Mouse (Mus musculus): ENCODE data around the gene Bag1. TPM values are rescaled to one million over a fixed set of nuclear protein-coding genes. Genes with fewer than 3 reads are reported as not detected.
"Not testable (repeated sequence)": the region's sequence is repeated elsewhere in the genome, so short reads cannot be mapped to it uniquely, and the experiment has no call there.

The Bag1 gene
- polyA plus RNA-seq, 1 experiment from 2014 or later: 190 TPM

- DNase-seq (ENCODE audit: low spot score): no peak
Observed at GRCm38 (mm10) chr4:40936175-40936839, 11.8 kb downstream of the Bag1 start.

- DNase-seq (ENCODE audit: low spot score): not testable (repeated sequence)
Observed at GRCm38 (mm10) chr4:40934369-40934768, 13.7 kb downstream of the Bag1 start.

GRCm38 (mm10) chr4:40933694-40934093 lies 14.4 kb downstream of the Bag1 start:
- no peak for DNase-seq (ENCODE audit: low spot score)

DNA sequence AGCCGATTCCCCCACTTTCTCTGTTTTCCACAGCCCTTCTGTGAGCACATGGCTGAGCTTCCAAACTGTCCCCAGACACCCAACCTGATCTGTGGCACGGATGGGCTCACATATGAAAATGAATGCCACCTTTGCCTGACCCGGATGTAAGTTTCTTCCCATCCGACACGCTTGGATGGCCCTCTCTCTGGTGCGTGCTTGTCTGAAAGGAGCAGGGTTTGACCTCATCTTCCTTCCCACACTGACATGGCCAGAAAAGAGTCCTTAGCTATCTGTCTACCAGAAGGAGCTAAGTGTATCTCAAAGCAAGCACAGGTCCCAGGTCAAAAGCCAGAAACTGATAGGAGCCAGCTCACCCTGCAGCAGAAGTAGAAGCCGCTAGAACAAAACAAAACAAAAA lies 19.0 kb downstream of the Bag1 start:
- no peak for DNase-seq (ENCODE audit: low spot score)

DNA sequence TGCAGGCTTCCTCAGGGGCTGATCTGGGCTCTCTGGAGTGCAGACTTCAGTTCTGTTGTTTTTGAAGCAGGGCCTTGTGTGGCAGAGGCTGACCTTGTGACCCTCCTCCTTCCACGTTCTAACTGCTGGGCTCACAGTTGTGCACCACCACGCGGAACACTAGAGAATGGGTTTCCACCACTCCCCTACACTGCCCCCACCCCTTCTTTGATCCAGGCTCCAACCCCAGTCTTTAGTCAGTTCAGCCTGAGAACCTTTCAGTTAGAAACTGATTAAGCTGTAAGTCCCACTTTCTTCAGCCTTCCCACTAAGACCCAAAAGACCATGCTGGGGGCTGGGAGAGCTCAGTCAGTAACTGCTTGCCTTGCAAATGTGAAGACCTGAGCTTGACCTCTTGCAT lies 22.5 kb downstream of the Bag1 start:
- no peak for DNase-seq (ENCODE audit: low spot score)

DNA sequence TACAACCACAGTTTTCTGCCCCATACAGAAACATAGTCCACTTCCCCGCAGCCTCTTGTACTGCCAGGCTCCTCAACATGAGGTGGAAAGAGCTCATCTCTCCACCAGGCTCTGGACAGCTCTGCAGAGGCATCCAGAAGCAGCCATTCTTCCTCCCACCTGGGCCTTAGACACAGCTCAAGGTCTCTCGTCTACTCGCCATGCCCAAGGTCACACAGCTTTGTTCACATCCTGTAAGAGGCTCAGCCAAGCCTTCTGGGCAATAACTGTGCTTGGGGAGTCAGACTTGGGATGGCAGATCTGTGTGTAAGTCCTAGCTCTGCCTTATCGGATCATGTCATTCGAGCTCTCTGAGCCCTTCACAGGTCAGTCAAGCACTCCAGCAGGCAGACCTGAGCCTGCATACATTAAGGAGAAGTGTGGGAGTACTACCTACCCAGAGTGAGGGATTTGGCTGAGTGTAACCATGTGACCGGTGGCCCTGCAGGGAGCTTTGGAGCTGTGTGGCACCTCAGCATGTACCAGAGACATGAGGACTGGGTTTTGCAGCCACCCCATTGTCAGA lies 24.9 kb downstream of the Bag1 start:
- DNase-seq (ENCODE audit: low spot score): no peak

- DNase-seq (ENCODE audit: low spot score): no peak
Observed at GRCm38 (mm10) chr4:40921288-40921687, 26.8 kb downstream of the Bag1 start.

DNA sequence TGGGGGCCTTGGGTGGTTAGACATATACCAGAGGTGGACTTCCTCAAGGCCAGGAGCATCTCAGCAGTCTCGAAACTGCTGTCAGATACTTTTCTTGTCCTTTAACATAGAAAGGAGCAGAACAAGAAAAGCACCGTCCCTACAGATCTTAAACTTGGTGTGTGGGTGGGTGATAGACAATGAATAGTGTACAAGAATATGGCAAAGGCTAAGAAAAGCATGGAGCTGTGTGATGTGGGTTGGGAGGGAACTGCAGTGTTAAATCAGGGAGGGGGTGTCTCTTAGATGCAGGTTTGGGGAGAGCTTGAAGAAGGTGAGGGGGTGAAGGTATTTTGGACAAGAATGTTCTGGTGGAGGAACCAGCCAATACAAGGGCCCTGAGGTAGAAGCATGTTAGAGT lies 27.5 kb downstream of the Bag1 start:
- no peak for DNase-seq (ENCODE audit: low spot score)

DNA sequence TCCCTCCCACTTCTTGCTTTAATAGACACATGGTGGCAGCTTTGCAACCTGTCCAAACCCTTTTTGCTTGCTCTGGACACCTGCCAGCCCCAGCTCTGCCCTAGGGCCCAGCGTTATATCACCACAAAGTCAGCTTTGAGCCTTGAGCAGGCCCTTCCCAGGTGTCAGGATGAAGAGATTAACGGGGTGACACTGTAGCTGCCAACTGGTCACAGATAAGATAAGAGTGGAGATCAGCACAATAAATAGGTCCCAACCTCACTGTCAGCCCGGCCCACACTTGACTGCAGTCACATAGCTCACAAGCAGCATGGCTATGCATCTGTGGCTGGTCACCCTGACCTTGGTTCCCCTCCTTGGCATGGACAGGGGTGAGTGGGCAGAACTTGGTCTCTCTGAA lies 28.3 kb downstream of the Bag1 start, which contains the start of gene Spink4:
Gene Spink4 (plus strand): TSS at position 268 of the 400 bp plus-strand sequence.
- DNase-seq (ENCODE audit: low spot score): no peak

DNA sequence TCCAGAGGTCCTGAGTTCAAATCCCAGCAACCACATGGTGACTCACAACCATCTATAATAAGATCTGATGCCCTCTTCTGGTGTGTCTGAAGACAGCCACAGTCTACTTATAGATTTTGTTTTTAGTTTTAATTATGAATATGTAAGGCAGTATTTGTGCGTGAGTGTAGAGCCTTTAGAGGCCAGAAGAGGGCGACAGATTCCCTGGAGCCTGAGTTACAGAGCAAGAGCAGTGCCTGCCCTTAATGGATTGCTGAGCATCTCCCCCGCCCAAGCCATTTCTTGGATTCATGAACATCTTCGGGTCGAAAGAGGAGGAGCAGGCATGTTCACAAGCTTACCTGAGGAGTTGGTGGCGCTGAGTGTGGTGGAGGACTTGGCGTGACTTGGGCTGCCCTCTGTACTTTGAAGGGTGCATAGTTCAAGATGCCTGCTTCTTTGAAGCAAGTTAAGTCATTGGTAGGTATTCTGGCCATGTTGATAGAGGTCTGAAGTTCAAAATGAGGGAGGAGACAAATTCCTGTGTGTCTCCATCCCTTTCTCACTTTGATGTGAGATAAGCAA lies 31.4 kb downstream of the Bag1 start:
- no peak for DNase-seq (ENCODE audit: low spot score)

- no peak for DNase-seq (ENCODE audit: low spot score)
Observed at GRCm38 (mm10) chr4:40915947-40916346, 32.1 kb downstream of the Bag1 start.

GRCm38 (mm10) chr4:40914287-40914867 lies 33.7 kb downstream of the Bag1 start:
- DNase-seq (ENCODE audit: low spot score): no peak

DNA sequence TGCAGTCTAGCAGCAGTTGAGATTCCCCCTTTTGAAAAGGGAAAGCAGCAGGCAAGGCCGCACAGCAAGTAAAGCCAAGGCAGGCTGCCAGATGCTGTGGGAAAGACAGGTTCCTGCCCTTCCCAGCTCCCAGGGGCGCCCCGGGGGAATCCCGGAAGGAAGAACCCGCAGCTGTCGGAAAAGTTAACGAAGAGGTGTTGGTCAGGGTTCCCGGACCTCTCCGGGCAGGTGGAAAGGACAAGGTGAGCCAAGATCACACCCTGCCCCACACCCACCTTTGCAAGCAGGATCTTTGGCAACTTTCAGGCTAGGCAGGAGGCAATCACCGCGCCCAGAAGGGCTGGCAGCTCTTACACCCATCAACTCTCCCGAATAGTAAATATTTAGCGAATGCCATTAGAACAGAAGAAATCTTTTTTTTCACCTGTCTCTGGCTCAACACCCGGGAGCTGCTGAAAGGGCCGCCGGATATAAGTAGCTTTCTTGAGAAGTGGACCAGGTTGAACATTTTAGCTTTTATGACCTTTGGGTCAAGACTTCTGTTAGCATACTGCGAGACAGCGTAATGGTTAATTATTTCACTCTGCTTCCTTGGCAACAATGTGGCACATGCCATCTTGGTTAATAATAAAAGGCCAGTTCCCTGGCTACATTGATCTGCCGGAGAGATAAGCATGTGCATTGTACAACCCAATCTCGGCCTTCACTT lies 39.7 kb downstream of the Bag1 start:
- DNase-seq (ENCODE audit: low spot score): no peak

- peak; percentile 60 for DNase-seq (ENCODE audit: low spot score)
Observed at GRCm38 (mm10) chr4:40906298-40906697, 41.8 kb downstream of the Bag1 start.

- DNase-seq (ENCODE audit: low spot score): no peak
Observed at GRCm38 (mm10) chr4:40900612-40901011, 47.5 kb downstream of the Bag1 start.

- no peak for DNase-seq (ENCODE audit: low spot score)
Observed at GRCm38 (mm10) chr4:40900071-40900470, 48.0 kb downstream of the Bag1 start.

DNA sequence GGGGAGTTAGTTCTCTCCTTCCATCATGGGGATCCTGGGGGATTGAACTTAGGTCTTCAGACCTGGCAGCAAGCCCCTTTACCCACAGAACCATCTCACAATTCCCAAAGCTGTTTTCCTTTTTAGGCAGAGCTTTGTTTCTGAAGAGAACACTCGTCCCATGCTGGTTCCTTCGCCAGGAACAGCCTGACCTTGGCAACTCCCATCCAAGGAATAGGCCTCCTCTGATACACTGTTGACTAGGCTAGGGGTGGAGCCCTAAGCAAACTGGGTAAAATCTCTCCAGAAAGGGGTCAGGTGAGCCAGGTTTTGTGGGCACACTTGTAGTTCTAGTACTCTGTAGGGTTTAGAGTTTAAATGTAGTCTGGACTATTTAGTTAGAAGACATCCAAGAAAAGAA lies 48.8 kb downstream of the Bag1 start:
- DNase-seq (ENCODE audit: low spot score): no peak

- no peak for DNase-seq (ENCODE audit: low spot score)
Observed at GRCm38 (mm10) chr4:40898476-40899044, 49.5 kb downstream of the Bag1 start.

DNA sequence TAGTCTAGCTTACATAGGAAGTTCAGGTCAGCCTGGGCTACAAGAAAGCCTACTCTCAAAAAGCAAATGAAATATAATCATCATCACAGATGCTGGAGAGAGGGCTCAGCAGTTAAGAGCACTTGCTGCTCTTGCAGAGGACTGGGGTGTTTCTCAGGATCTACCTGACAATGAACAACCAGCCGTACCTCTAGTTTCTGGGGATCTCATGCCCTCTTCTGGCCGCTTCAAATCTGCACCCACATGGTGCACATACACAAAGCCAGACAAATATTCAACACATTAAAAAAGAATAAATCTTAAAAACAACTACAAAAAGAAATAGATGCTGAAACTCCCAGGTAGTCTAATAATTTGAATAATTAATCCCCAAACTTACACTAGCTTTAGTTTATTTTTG lies 52.4 kb downstream of the Bag1 start:
- no peak for DNase-seq (ENCODE audit: low spot score)

DNA sequence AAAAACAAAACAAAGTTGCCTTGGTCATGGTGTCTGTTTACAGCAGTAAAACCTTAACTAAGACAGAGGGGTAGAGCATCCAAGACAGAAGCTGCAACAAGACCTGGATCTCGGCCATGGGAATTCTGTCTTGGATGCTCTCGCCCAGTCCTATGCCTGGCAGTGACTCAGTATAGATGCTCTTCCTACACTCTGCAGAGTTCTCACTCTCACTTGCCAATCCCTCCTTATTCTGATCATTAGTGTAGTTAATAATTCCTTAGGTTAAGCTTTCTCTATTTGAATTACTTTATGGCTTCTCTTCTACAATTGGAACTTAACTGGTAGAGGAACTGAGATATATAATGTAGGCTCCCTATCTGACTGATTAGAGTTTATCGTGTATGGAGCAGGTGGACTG lies 53.0 kb downstream of the Bag1 start:
- no peak for DNase-seq (ENCODE audit: low spot score)

GRCm38 (mm10) chr4:40891206-40891605 lies 56.9 kb downstream of the Bag1 start:
- DNase-seq (ENCODE audit: low spot score): no peak

GRCm38 (mm10) chr4:40889983-40890382 lies 58.1 kb downstream of the Bag1 start:
- DNase-seq (ENCODE audit: low spot score): no peak
